Mouse (Mus musculus) kidney, adult 2 months (tissue): ENCODE measurements around the gene Gsg1l.

Experiments used
- CTCF ChIP-seq: fragments of 200-500 bp; conservative IDR thresholded peaks from 2 replicates; pipeline ENCODE4 v1.5.1; 2011; ENCODE audit warnings: low read depth, mild to moderate bottlenecking, control low read depth, low read length, moderate library complexity, mixed read lengths; ENCODE audit not compliant: insufficient read depth, insufficient read length
- POLR2A ChIP-seq: fragments of 200-500 bp; IDR thresholded peaks from one replicate; pipeline ENCODE4 v1.6.1; 2011; ENCODE audit warnings: low read depth, low read length, control low read depth

- no peak for TF ChIP-seq CTCF
- TF ChIP-seq POLR2A, result no peak
Observed at GRCm38 (mm10) chr7:126012325-126013021, 69.7 kb downstream of the Gsg1l start.
